Mouse (Mus musculus): ENCODE measurements around the gene Afg3l1.
"Not testable (repeated sequence)": the region's sequence is repeated elsewhere in the genome, so short reads cannot be mapped to it uniquely, and the experiment has no call there.

The Afg3l1 gene

DNA sequence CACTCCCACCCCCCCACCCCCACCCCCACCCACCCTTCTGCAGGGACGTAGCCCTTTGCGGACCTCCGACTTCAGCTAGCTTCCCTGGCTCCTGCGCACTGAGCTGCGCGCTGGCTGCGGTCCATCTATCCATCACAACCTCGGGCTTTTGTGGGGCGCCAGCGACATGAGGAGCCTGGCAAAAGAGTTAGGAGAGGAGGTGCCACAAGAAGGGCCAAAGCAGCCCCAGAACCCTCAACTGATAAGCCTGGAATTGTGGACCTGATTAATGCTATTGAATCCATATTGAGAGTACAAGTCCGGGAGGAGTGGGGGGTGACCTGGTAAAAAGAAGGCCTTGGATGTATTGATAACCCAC, 37.8 kb downstream of the Afg3l1 start:
- DNase-seq (ENCODE audit: low spot score in 2 of 2): no peak

DNA sequence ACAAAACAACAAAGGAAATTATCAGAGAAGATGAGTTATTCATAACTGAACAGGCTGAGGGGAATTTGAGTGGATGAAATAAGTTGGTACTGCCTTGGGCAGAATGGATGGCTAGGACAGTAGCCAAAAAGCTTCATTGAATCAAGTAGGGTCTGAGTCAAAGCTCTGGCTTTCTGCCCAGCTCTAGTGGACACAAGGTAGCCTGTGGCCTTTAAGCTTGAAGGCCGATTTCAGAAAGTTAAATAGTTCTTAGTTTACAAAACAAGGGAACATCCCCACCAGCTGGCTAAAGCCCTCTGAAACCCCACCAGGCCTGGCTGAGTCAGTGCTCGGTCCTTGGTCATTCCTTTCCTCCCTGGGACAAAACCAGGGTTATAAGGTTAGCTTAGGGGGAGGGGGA, 38.9 kb downstream of the Afg3l1 start:
- DNase-seq (ENCODE audit: low spot score in 2 of 2): no peak

DNA sequence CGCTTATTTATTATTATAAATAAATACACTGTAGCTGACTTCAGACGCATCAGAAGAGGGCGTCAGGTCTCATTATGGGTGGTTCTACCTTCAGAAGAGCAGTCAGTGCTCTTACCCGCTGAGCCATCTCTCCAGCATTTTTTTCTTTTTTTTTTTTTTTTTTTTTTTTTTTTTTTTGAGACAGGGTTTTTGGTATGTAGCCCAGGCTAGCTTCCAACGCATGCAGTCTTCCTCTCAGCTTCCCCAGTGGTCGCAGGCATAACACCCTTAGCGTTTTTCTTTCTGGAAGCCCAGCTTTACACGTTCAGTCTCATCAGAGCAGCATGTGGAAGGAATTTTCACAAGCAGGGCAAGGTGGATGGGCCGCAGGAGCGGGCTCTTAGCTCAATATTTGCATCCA, 40.5 kb downstream of the Afg3l1 start:
- no peak for DNase-seq (ENCODE audit: low spot score in 2 of 2)

DNA sequence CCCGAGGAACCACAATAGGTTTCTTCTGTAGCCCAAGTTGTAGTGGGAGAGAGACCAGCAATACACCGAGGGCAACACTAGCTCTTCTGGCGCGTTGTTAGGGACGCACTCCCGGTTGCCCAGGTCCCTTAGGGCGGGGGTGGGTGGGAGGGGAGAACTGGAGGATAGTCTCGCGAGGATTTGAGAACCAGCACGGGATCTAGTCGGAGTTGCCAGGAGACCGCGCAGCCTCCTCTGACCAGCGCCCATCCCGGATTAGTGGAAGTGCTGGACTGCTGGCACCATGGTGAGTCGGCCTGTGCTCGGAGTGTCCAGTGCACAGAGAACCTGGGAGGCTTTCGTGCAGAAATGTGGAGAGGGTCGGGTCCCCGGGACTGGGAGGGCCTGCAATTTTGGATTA, 41.0 kb downstream of the Afg3l1 start, which contains the start of gene Gas8:
Gene Gas8 (plus strand): TSS at position 168 of the 400 bp plus-strand sequence.
- peak; percentile 88 to 90 for DNase-seq (ENCODE audit: low spot score in 2 of 2)

DNA sequence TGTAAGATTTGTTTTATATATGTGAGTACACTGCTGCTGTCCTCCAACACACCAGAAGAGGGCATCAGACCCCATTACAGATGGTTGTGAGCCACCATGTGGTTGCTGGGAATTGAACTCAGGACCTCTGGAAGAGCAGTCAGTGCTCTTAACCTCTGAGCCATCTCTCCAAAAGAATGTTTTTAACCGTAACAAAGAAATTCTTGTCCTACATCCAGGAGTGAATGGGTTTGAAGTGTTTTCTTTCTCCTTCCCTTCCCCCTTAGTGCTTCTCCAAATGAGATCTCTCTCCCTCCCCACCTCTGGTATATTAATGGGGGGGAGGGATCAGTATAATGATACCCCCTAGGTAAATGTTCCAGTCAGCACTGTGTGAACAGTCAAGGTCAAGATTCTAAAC, 42.3 kb downstream of the Afg3l1 start:
- not testable (repeated sequence) for DNase-seq (ENCODE audit: low spot score in 2 of 2)

DNA sequence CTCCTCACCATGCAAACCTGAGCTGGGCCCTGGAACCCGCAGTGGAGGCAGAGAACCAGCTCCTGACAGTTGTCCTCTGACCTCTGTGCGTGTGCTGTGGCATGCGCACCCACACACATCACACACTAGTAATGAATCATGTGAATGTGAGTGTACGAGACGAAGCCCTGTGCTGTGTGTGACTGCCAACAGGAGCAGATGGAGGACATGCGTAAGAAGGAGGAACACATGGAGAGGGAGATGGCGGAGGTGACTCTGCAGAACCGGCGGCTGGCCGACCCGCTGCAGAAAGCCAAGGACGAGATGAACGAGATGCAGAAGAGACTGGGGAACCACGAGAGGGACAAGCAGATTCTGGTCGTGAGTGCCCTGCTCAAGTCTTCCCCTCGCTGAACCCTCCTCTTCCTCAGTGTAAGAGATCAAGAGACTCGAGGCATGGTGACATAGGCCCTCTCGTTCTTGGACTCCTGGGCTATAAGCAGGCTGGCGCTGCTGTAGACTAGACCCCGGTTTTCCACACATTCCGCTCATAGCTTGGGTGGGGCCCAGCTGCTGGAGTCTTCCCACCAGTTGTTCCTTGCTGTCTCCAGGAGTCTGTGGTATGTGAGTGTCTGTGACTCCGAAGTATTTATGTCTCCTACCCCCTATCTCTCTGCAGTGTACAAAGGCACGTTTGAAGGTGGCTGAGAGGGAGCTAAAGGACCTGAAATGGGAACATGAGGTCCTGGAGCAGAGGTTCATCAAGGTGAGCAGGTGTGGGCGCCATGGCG, 50.2 kb downstream of the Afg3l1 start:
- DNase-seq (ENCODE audit: low spot score in 2 of 2): peak in 1 of 2 experiments; percentile 20

DNA sequence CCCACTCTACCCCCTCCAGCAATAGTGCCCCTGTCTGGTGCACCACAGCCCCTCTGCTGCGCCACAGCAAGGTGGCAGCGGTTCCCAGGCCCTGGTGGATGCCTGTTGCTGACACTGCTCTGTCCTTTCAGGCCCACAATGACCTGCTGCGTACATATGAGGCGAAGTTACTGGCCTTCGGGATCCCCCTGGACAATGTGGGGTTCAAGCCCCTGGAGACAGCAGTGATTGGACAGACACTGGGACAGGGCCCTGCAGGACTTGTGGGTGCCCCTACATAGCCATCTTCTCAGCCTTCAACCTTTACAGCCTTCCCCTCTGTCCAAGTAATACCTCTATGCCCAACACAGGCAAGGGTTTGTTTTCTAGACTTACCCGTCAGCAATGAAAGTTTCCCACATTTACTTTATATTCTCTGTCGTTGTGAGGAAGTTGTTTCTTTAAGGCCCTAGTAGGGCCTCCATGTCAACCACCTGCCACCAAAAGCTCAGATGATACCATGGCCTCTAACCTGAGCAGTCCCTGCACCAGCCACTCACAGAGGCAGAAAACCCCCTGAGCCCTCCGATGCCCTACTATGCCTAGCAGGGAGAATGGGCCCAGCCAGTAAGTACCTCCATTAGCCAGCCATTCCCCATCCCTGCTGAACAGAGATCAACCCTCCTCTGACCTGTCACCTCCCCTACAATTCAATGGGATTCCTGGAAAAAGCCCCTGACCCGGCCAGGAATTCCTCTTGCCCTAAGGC, 58.7 kb downstream of the Afg3l1 start:
- DNase-seq (ENCODE audit: low spot score in 2 of 2): no peak

DNA sequence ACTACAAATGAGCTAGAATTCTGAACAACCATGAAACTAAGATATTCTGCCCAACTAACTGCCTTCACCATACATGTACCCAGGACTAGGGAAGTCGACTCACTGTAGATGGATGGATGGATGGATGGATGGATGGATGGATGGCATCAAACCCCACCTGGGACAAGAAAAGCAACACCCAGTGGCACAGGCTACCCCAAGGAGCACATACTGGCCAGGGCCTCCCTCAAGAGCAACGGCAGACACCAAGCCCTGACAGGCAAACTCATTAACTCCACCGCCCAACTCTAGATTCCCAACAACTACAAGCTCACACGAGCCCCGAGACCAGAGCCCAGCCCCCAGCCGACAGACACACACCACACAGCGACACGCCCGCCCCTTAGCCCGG, 59.3 kb downstream of the Afg3l1 start:
- no peak for DNase-seq (ENCODE audit: low spot score in 2 of 2)

DNA sequence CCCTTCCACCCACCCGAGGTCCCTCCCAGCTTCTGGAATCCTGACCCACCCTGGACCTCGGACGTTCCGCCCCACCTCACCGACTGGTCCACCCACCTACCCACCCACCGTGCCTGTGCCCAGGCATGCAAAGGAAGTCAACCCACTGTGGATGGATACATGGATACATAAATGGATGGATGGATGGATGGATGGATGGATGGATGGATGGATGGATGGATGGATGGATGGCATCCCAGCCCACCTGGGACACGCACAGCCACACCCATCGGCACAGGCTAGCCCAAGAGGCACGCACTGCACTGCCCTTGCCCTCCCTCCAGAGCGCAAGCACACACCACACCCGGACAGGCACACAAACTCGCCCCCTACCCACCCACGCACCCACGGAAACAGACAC, 59.9 kb downstream of the Afg3l1 start:
- DNase-seq (ENCODE audit: low spot score in 2 of 2): not testable (repeated sequence)
